Comparison of ENCODE assay signal across 8 mouse cellular contexts in the genomic region with DNA sequence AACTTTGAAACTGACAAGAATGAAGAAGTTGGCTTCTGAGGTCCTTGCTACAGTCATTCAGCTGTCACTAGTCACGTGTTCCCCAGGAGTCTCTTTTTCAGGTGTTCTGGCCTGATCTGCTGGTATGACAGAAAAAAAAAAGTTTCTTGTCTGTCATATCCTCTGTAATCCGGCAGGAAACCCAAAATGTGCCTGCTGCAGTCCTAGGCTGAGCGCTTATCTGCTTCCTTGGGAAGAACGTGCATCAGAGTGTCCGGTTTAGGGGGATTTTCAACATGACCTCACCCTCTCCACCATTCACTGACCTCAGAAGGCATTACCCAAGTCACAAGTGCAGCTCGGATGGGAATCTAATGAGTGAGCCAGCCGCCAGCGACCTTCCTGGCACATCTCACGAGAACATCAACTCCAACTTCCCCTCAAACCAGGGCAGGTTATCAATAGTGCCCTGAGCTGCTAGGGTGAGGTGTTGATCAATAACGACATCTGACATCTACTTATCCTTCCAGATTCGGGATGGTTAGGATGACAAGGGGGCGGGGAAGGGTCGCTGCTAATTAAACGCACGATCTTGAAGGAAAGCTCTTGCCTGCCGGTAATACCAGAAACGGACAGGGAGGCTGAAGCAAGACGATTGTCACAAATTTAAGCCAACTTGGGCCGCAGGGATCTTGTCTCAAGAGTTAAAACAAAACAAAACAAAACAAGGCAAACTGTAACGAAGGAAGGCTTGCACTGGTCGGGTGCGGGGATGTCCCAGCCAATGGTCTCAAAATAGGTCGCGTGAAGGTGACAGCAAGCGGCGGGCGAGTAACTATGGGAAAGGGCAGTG. TPM values are rescaled to one million over a fixed set of nuclear protein-coding genes. Genes with fewer than 3 reads are reported as not detected.
DNase-seq lines count a peak whose midpoint lies in the region.

No protein-coding gene starts in this region.

- peak overlapping the region; percentile 93 for H3K4me3 ChIP-seq in brown adipose tissue, adult 24 weeks (ENCODE audit: insufficient read depth, low read depth, low read length)

- peak overlapping the region; percentile 98 for H3K27ac ChIP-seq in brown adipose tissue, adult 24 weeks (replicated peaks; ENCODE audit: low read depth, low read length)

- DNase-seq in layer of hippocampus, adult 9-11 months = peak; percentile 42
- no peak for DNase-seq in layer of hippocampus, postnatal 25 days (ENCODE audit: extremely low spot score in 1 of 2, low spot score in 1 of 2)
- DNase-seq in gastrocnemius, postnatal 25 days = peak; percentile 38
- DNase-seq in kidney, adult 11 months = peak; percentile 57
- peak; percentile 70 for DNase-seq in lung, postnatal 25 days (ENCODE audit: low spot score)
- peak; percentile 54 to 56 for DNase-seq in spleen, postnatal 36 days (ENCODE audit: low spot score in 2 of 2)
- no peak for DNase-seq in urinary bladder, adult 2 months (ENCODE audit: low spot score)

- peaks cover 12% of the 10 kb centered on the region for H3K4me1 ChIP-seq in brown adipose tissue, adult 24 weeks (ENCODE audit: control insufficient read depth, insufficient read depth, insufficient read length, low read length)

RNA-seq across cellular contexts. Expression of gene Gna13, which starts 0.8 kb away (rescaled TPM):
- total RNA-seq in layer of hippocampus, postnatal 25 days (2021) = 10 to 100 TPM; 50.7 to 52.8 TPM
- polyA plus RNA-seq in brown adipose tissue, adult 24 weeks (2012; ENCODE audit: insufficient read depth, insufficient read length, missing spikeins) = 41.6 and 43.8 TPM in 2 replicates
- total RNA-seq in gastrocnemius, postnatal 25 days (2021) = 10 to 100 TPM; 24.2 to 25.3 TPM
- polyA plus RNA-seq in urinary bladder, adult 2 months (2012; rRNA removed) = 26.0 and 28.9 TPM in 2 replicates

RNA-seq across cellular contexts. Expression of gene 9930022D16Rik, which starts 51.9 kb away (rescaled TPM):
- total RNA-seq in layer of hippocampus, postnatal 25 days (2021) = not detected
- polyA plus RNA-seq in brown adipose tissue, adult 24 weeks (2012; ENCODE audit: insufficient read depth, insufficient read length, missing spikeins) = not detected in 2 replicates
- not detected for total RNA-seq in gastrocnemius, postnatal 25 days (2021)
- polyA plus RNA-seq in urinary bladder, adult 2 months (2012; rRNA removed) = not detected in 2 replicates

Comparison
In these comparisons a context has a peak if more than half of its experiments do, and no peak if none do; other contexts are left out.
1. DNase-seq: peak in layer of hippocampus, adult 9-11 months (single experiment), gastrocnemius, postnatal 25 days (single experiment), kidney, adult 11 months (single experiment), lung, postnatal 25 days (single experiment) and spleen, postnatal 36 days (2 of 2); none in layer of hippocampus, postnatal 25 days (0 of 2) and urinary bladder, adult 2 months (single experiment).